Mouse (Mus musculus): ENCODE measurements around the gene Galnt4. TPM values are rescaled to one million over a fixed set of nuclear protein-coding genes. Genes with fewer than 3 reads are reported as not detected.

Gene Galnt4
- polyA plus RNA-seq, 1 experiment from 2014 or later: 9.5 TPM

DNA sequence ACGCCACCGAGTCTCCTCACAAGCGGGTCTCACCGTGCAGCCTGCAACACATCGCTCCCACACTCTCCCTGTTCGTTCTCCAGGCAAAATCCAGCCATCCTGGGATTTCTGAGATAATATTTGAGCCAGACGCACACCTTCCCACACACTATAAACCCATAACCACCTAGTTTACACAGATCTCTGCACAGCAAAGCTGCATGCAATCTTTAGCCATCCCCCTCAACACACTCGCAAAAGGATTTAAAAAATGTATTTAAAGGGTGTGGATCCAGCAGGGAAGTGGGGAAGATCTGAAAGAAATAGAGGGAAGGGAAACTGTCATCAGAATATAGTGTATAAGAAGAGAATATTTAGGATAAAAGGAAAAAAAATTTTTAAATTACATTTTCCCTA, 8.3 kb downstream of the Galnt4 start:
- Histone ChIP-seq H3K9ac (no peak overlapping the region), H3K27ac (no peak overlapping the region), H3K4me1 (peaks cover 34% of the 10 kb centered on the region), H3K9me3 (no peaks in the 10 kb centered on the region), H3K4me2 (replicated peaks) (no peak overlapping the region), H3K36me3 (no peaks in the 10 kb centered on the region), H3K4me3 (no peak overlapping the region), H3K27me3 (no peaks in the 10 kb centered on the region)
- ATAC-seq (ENCODE audit: insufficient number of reproducible peaks, insufficient read depth, low FRiP score, low TSS enrichment): no peak
- 70% methylated on average over 8 of the region's 8 CpGs for WGBS

DNA sequence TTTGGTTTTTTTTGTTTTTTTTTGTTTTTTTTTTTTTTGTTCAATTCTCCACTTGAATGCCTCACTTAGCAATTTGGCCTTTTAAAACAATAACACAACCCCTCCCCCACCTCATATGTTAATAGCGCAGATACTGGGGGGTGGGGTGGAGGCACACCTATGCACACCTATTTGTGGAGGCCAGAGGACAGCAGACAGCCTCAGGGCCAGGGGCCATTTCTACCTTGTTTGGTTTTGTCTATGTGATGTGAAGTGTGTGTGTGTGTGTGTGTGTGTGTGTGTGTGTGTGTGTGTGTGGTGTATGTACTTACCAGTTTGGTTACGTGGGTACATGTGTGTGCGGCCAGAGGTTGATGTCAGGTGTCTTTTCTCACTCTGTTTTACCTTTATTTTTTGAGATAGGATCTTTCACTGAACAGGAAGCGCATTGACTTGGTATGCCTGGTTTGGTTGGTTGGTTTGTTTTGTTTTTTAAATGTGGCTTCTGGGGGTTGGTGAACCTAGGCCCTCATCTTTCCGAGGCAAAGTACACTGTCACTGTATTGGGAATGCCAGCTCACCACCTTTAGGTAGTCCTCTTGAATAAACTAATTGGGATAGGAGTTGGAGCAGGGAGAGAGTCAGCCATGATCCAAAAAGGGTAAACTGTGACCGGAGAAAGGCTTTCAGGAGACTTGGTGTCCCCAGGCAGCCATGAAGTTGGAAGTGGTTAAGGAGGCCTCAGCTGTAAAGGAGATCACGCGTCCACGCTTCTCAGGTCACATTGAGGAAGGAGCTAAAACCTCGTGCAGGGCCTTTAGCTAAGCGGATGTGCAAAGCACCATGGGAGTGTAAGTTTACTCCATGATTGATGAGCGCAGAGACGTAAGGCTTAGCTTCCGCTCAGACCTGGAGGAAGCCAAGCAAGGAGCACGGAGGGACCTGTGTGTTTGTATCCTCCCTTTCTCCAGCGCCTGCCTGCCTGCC, 9.0 kb downstream of the Galnt4 start:
- Histone ChIP-seq H3K27me3 (no peaks in the 10 kb centered on the region), H3K36me3 (no peaks in the 10 kb centered on the region), H3K4me3 (no peak overlapping the region), H3K9ac (no peak overlapping the region), H3K9me3 (no peaks in the 10 kb centered on the region), H3K4me1 (peaks cover 34% of the 10 kb centered on the region), H3K27ac (no peak overlapping the region), H3K4me2 (replicated peaks) (no peak overlapping the region)
- ATAC-seq (ENCODE audit: insufficient number of reproducible peaks, insufficient read depth, low FRiP score, low TSS enrichment): no peak
- WGBS: 84% methylated on average over 16 of the region's 16 CpGs

DNA sequence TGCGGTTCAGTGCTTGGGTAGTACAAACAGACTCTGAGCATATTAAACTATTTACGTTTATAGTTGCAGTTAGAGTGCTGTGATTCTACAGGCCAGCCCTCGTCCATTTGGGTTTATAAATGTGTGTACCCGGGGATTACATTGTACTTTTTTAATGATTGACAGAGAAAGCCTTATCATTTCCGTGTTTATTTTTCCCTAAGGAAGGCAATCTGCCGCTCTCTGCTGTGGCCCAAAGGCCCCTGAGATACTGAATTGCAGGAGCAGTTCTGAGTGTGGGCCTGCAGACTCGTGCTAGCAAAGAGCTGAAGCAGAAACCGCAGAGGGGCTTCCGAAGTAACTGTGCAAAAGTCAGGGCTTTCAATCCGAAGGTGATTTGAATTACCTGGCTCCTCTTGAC, 9.9 kb downstream of the Galnt4 start:
- 76% methylated on average over 10 of the region's 10 CpGs for WGBS

DNA sequence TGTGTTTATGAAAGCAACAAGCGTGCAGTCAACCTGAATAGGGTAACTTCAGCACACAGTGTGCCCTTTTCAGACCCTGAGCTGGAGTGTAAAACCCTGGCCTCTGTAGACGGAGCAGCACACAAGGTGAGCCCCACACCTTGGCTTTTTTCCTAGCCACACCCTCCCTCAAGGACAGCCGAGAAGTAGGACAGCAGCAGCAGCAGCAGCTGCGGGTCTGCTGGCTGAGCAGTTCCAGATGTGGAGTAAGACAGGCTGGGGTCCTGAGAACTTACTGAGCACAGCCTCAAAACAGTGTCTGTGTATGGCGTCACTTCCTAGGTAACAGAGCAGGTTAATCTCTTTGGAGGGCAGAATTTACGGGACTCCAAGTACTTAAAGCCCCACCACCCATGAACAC, 10.7 kb downstream of the Galnt4 start:
- ATAC-seq (ENCODE audit: insufficient number of reproducible peaks, insufficient read depth, low FRiP score, low TSS enrichment): 0 out of 2 replicates have a peak, but pooled peaks have one; percentile 62
- Histone ChIP-seq H3K4me1 (peaks cover 31% of the 10 kb centered on the region), H3K27ac (peak overlapping the region; percentile 11; the same call in 1 of the 2 replicates), H3K4me2 (replicated peaks) (0 out of 2 replicates have a peak overlapping the region, but pooled peaks have one; percentile 19), H3K27me3 (no peaks in the 10 kb centered on the region), H3K36me3 (no peaks in the 10 kb centered on the region), H3K4me3 (no peak overlapping the region), H3K9ac (no peak overlapping the region), H3K9me3 (no peaks in the 10 kb centered on the region)
- 38% methylated on average over 6 of the region's 6 CpGs for WGBS

More for the DNA sequence above, 9.9 kb downstream of the Galnt4 start:
- no peaks in the 10 kb centered on the region for H3K36me3 ChIP-seq
- no peak overlapping the region for H3K9ac ChIP-seq
- peaks cover 34% of the 10 kb centered on the region for H3K4me1 ChIP-seq
- H3K4me2 ChIP-seq (replicated peaks): no peak overlapping the region
- H3K27me3 ChIP-seq: no peaks in the 10 kb centered on the region
- no peak overlapping the region for H3K27ac ChIP-seq
- H3K4me3 ChIP-seq: no peak overlapping the region
- ATAC-seq (ENCODE audit: insufficient number of reproducible peaks, insufficient read depth, low FRiP score, low TSS enrichment): no peak
- H3K9me3 ChIP-seq: no peaks in the 10 kb centered on the region

DNA sequence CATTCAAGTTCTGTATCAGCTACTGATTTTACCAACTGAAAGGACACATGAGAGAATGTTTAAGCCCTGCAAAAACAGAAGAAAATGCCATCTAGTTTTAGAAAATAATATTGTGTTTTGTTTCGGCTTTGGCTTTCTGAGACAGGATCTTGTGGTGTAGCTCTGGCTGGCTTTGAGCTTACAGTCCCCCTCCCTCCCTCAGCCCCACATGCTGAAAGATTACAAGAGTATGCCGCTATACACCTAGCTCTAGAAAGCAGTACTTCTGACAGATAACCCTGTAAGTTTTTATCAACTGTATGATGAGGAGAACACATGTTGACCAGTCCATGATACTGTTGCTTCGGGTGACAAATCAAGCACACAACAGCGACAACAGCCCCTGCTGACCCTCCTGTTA, 11.5 kb downstream of the Galnt4 start:
- H3K27me3 ChIP-seq: no peaks in the 10 kb centered on the region
- 87% methylated on average over 4 of the region's 4 CpGs for WGBS
- peaks cover 30% of the 10 kb centered on the region for H3K4me1 ChIP-seq
- no peak overlapping the region for H3K9ac ChIP-seq
- H3K4me3 ChIP-seq: no peak overlapping the region
- no peak for ATAC-seq (ENCODE audit: insufficient number of reproducible peaks, insufficient read depth, low FRiP score, low TSS enrichment)
- H3K27ac ChIP-seq: 0 out of 2 replicates have a peak overlapping the region, but pooled peaks have one; percentile 11
- H3K36me3 ChIP-seq: no peaks in the 10 kb centered on the region
- H3K4me2 ChIP-seq (replicated peaks): no peak overlapping the region
- no peaks in the 10 kb centered on the region for H3K9me3 ChIP-seq

DNA sequence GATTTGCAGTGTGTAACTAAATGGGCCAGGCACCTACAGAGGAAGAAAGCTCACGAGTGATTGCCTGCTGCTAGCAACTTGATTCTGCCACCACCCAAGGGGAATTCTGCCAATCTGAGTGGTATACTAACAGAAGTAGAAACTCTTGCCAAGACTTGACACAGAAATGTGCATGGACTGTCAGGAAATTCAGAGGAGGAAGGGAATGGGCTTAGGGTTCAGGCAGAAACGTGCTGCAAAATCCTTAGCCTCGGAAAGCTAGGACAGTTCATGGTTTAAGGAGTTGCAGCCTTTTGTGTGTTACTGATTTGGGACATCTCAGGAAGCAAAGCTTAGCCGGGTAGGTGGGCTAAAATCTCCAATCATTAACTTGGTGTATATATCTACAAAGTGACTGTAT, 18.3 kb downstream of the Galnt4 start, which contains the start of gene Phxr2:
TSS of gene Phxr2 (minus strand) at position 101 of the 400 bp plus-strand sequence.
- Histone ChIP-seq H3K27ac (no peak within 1 kb of the TSS), H3K4me2 (replicated peaks) (no peak within 1 kb of the TSS), H3K36me3 (peaks cover 7% of the 10 kb centered on the region; the same call in 1 of the 2 replicates), H3K4me3 (no peak within 1 kb of the TSS), H3K9me3 (no peaks in the 10 kb centered on the region), H3K9ac (no peak within 1 kb of the TSS), H3K27me3 (no peaks in the 10 kb centered on the region), H3K4me1 (no peaks in the 10 kb centered on the region)
- 85% methylated on average over 4 of the region's 4 CpGs for whole genome bisulfite sequencing
- no peak for ATAC-seq (ENCODE audit: insufficient number of reproducible peaks, insufficient read depth, low FRiP score, low TSS enrichment)

DNA sequence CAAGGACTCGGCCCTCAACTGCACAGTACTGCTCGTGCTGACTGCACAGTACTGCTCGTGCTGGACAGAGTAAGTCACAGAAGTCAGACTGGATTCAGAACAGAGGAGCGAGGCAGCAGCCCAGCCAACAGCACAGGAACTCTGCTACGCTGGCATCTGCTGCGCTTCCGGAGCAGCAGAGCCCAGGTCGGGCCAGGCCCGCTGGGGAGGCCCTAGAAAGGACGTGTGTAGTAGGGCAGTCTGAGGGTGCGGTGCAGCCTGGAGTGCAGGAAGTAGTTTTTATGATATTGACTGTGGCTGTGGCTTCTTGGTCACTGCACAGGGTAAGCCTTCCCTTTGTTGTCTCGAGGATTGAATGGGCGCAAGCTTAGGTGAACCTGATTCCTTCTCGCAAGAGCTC, 19.0 kb downstream of the Galnt4 start:
- Histone ChIP-seq H3K36me3 (peaks cover 7% of the 10 kb centered on the region; the same call in 1 of the 2 replicates), H3K4me2 (replicated peaks) (no peak overlapping the region), H3K4me3 (no peak overlapping the region), H3K27me3 (no peaks in the 10 kb centered on the region), H3K4me1 (no peaks in the 10 kb centered on the region), H3K9me3 (no peaks in the 10 kb centered on the region), H3K27ac (no peak overlapping the region), H3K9ac (no peak overlapping the region)
- 88% methylated on average over 14 of the region's 14 CpGs for WGBS
- no peak for ATAC-seq (ENCODE audit: insufficient number of reproducible peaks, insufficient read depth, low FRiP score, low TSS enrichment)

DNA sequence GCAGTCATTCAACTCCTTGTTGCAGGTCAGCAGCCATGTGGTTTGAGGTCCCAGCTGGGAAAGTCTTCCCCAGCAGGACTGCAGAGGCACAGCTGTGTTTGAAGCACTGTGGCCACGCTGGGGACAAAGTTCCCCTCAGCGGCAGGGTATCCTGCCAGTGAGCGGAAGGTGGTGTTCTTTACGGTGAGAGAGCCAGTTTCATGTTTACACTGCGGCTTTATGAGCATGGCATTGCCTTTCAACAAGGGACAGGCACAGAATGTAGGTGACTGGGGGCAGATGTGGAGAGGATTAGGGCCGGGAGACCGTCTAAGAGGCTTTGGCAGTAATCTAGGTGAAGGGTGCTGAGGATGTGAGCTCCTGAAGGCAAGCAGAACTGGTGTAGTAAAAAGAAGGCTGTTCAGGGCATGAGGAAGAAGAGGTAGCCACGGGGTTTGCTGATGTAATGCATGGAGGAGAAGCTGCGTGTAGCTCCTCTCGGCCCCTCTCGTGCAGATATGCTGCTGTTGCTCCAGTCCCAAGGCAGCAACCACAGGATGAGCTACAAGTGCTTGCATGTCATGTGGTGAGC, 19.8 kb downstream of the Galnt4 start:
- no peak overlapping the region for H3K9ac ChIP-seq
- WGBS: 74% methylated on average over 11 of the region's 11 CpGs
- no peak overlapping the region for H3K27ac ChIP-seq
- no peak overlapping the region for H3K4me3 ChIP-seq
- H3K36me3 ChIP-seq: peaks cover 7% of the 10 kb centered on the region; the same call in 1 of the 2 replicates
- H3K27me3 ChIP-seq: no peaks in the 10 kb centered on the region
- no peaks in the 10 kb centered on the region for H3K4me1 ChIP-seq
- H3K4me2 ChIP-seq (replicated peaks): no peak overlapping the region
- no peaks in the 10 kb centered on the region for H3K9me3 ChIP-seq
- no peak for ATAC-seq (ENCODE audit: insufficient number of reproducible peaks, insufficient read depth, low FRiP score, low TSS enrichment)

DNA sequence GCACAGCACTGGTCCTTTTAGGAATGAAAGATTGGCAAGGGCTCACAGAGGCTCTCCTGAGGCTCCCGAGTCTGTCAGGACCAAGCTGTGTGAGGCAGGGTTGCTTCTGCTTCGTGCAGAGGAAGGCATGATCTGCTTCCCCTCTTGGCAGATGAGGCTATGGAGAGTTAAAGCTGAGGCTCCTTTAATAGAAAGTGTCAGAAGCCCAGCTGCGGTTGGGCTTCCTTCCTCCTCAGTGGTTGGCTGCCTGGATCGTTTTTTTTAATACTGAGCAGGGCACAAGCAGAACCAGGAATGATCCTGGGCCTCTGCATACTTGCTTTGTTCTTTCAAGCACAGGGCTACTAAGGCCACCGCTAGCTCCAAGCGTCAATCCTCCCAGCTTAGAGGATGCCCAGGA, 22.7 kb downstream of the Galnt4 start:
- no peaks in the 10 kb centered on the region for H3K27me3 ChIP-seq
- H3K27ac ChIP-seq: no peak overlapping the region
- no peak overlapping the region for H3K4me3 ChIP-seq
- H3K9ac ChIP-seq: no peak overlapping the region
- H3K4me2 ChIP-seq (replicated peaks): no peak overlapping the region
- 40% methylated on average over 6 of the region's 6 CpGs for WGBS
- H3K4me1 ChIP-seq: no peaks in the 10 kb centered on the region
- no peak for ATAC-seq (ENCODE audit: insufficient number of reproducible peaks, insufficient read depth, low FRiP score, low TSS enrichment)
- peaks cover 10% of the 10 kb centered on the region; the same call in 1 of the 2 replicates for H3K36me3 ChIP-seq
- H3K9me3 ChIP-seq: no peaks in the 10 kb centered on the region

DNA sequence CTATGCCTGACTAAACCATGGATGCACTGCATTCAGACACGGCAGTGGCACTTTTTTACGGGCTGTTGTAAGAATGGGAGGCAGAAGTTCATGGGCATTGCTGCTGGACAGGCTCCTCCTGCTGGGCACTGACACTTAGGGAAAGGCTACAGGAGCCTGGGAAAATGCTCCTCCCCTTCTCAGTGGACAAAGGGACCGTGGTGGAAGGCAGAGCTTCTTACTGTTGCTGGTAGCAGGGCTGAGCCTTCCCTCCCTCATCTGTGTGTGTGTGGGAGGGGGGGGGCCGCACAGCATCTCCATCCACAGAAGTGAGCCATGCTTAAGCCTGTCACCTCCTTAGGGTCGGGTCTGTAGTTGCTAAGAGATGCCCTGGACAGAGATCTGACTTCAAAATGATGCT, 23.3 kb downstream of the Galnt4 start:
- no peaks in the 10 kb centered on the region for H3K27me3 ChIP-seq
- no peak overlapping the region for H3K4me2 ChIP-seq (replicated peaks)
- H3K27ac ChIP-seq: no peak overlapping the region
- peaks cover 10% of the 10 kb centered on the region; the same call in 1 of the 2 replicates for H3K36me3 ChIP-seq
- no peaks in the 10 kb centered on the region for H3K4me1 ChIP-seq
- H3K9ac ChIP-seq: no peak overlapping the region
- ATAC-seq (ENCODE audit: insufficient number of reproducible peaks, insufficient read depth, low FRiP score, low TSS enrichment): no peak
- no peak overlapping the region for H3K4me3 ChIP-seq
- H3K9me3 ChIP-seq: no peaks in the 10 kb centered on the region
- 62% methylated on average over 5 of the region's 5 CpGs for WGBS

DNA sequence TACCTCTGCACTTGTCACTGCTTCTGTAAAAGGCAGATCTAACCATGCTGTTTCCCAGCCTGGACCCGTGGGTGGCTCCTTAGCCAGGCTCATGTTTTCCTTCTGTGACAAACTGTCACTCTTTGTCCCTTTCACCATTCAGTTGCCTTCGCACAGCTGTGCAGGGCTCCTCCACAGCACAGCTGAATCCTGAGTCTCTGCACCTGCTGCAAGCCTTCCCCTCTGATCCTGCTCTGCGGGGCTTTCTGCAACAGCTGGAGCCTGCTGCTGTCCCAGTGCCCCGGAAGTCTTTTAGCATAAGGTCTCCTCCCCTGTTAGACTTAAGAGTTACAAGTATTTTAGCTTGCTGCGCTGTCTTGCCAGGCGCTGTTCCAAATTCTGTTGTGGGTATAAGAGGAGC, 24.2 kb downstream of the Galnt4 start:
- H3K27me3 ChIP-seq: no peaks in the 10 kb centered on the region
- H3K4me3 ChIP-seq: no peak overlapping the region
- ATAC-seq (ENCODE audit: insufficient number of reproducible peaks, insufficient read depth, low FRiP score, low TSS enrichment): no peak
- H3K4me2 ChIP-seq (replicated peaks): no peak overlapping the region
- H3K4me1 ChIP-seq: no peaks in the 10 kb centered on the region
- no peak overlapping the region for H3K9ac ChIP-seq
- no peak overlapping the region for H3K27ac ChIP-seq
- H3K36me3 ChIP-seq: peaks cover 5% of the 10 kb centered on the region; the same call in 1 of the 2 replicates
- 79% methylated on average over 6 of the region's 6 CpGs for WGBS
- no peaks in the 10 kb centered on the region for H3K9me3 ChIP-seq

Measured in embryonic facial prominence, embryonic 12.5 days (tissue).